Mouse (Mus musculus): Measurements from ENCODE around the gene Polr3gl. TPM values are rescaled to one million over a fixed set of nuclear protein-coding genes. Genes with fewer than 3 reads are reported as not detected.

The Polr3gl gene
- polyA plus RNA-seq, 2 experiments: 11.9 to 51.7 TPM

- no peak for TF ChIP-seq POLR2A (IDR thresholded peaks at IDR 0.05; ENCODE audit: borderline replicate concordance, extremely low read depth, insufficient read depth, insufficient read length)
- Histone ChIP-seq H3K27ac (replicated peaks; ENCODE audit: low read depth, low read length) (no peak overlapping the region), H3K9me3 (ENCODE audit: control insufficient read depth, low read length) (no peaks in the 10 kb centered on the region), H3K9ac (ENCODE audit: low read depth, low read length, severe bottlenecking) (no peak overlapping the region), H3K4me3 (replicated peaks; ENCODE audit: low read length) (no peak overlapping the region), H3K27me3 (ENCODE audit: control insufficient read depth, insufficient read depth, low read length) (no peaks in the 10 kb centered on the region), H3K4me2 (replicated peaks; ENCODE audit: low read depth, low read length, severe bottlenecking) (no peak overlapping the region), H3K36me3 (ENCODE audit: control insufficient read depth, insufficient read depth, low read length) (no peaks in the 10 kb centered on the region), H3K4me1 (ENCODE audit: control insufficient read depth, insufficient read depth, low read length) (peaks cover 1% of the 10 kb centered on the region)
- no peak for DNase-seq (ENCODE audit: low spot score)
- 82% methylated on average over 2 of the region's 2 CpGs for WGBS
- no peak for ATAC-seq (ENCODE audit: low FRiP score, low read depth)
Observed at GRCm38 (mm10) chr3:96571336-96571735, 22.6 kb downstream of the Polr3gl start.

GRCm38 (mm10) chr3:96570643-96571042 lies 23.3 kb downstream of the Polr3gl start:
- H3K4me2 ChIP-seq (replicated peaks; ENCODE audit: low read depth, low read length, severe bottlenecking): no peak overlapping the region
- TF ChIP-seq POLR2A (IDR thresholded peaks at IDR 0.05; ENCODE audit: borderline replicate concordance, extremely low read depth, insufficient read depth, insufficient read length): no peak
- H3K4me3 ChIP-seq (replicated peaks; ENCODE audit: low read length): no peak overlapping the region
- no peak overlapping the region for H3K27ac ChIP-seq (replicated peaks; ENCODE audit: low read depth, low read length)
- no peaks in the 10 kb centered on the region for H3K9me3 ChIP-seq (ENCODE audit: control insufficient read depth, low read length)
- no peaks in the 10 kb centered on the region for H3K27me3 ChIP-seq (ENCODE audit: control insufficient read depth, insufficient read depth, low read length)
- WGBS: 75% methylated on average over 7 of the region's 7 CpGs
- ATAC-seq (ENCODE audit: low FRiP score, low read depth): no peak
- no peaks in the 10 kb centered on the region for H3K36me3 ChIP-seq (ENCODE audit: control insufficient read depth, insufficient read depth, low read length)
- no peak for DNase-seq (ENCODE audit: low spot score)
- no peaks in the 10 kb centered on the region; the same call in 1 of the 2 replicates for H3K4me1 ChIP-seq (ENCODE audit: control insufficient read depth, insufficient read depth, low read length)
- H3K9ac ChIP-seq (ENCODE audit: low read depth, low read length, severe bottlenecking): no peak overlapping the region

GRCm38 (mm10) chr3:96569966-96570605 lies 23.9 kb downstream of the Polr3gl start:
- Histone ChIP-seq H3K4me3 (replicated peaks; ENCODE audit: low read length) (no peak overlapping the region), H3K27ac (replicated peaks; ENCODE audit: low read depth, low read length) (no peak overlapping the region), H3K27me3 (ENCODE audit: control insufficient read depth, insufficient read depth, low read length) (no peaks in the 10 kb centered on the region), H3K9ac (ENCODE audit: low read depth, low read length, severe bottlenecking) (no peak overlapping the region), H3K4me2 (replicated peaks; ENCODE audit: low read depth, low read length, severe bottlenecking) (no peak overlapping the region), H3K4me1 (ENCODE audit: control insufficient read depth, insufficient read depth, low read length) (no peaks in the 10 kb centered on the region; the same call in 1 of the 2 replicates), H3K9me3 (ENCODE audit: control insufficient read depth, low read length) (no peaks in the 10 kb centered on the region), H3K36me3 (ENCODE audit: control insufficient read depth, insufficient read depth, low read length) (no peaks in the 10 kb centered on the region)
- 89% methylated on average over 11 of the region's 11 CpGs for WGBS
- no peak for TF ChIP-seq POLR2A (IDR thresholded peaks at IDR 0.05; ENCODE audit: borderline replicate concordance, extremely low read depth, insufficient read depth, insufficient read length)
- DNase-seq (ENCODE audit: low spot score) (no peak), ATAC-seq (ENCODE audit: low FRiP score, low read depth) (no peak)

GRCm38 (mm10) chr3:96569506-96569905 lies 24.5 kb downstream of the Polr3gl start:
- ATAC-seq (ENCODE audit: low FRiP score, low read depth): no peak
- 88% methylated on average over 13 of the region's 13 CpGs for WGBS

GRCm38 (mm10) chr3:96568605-96569004 lies 25.4 kb downstream of the Polr3gl start:
- Histone ChIP-seq H3K9me3 (ENCODE audit: control insufficient read depth, low read length) (no peaks in the 10 kb centered on the region), H3K27me3 (ENCODE audit: control insufficient read depth, insufficient read depth, low read length) (no peaks in the 10 kb centered on the region), H3K36me3 (ENCODE audit: control insufficient read depth, insufficient read depth, low read length) (no peaks in the 10 kb centered on the region), H3K4me2 (replicated peaks; ENCODE audit: low read depth, low read length, severe bottlenecking) (no peak overlapping the region), H3K4me3 (replicated peaks; ENCODE audit: low read length) (no peak overlapping the region), H3K27ac (replicated peaks; ENCODE audit: low read depth, low read length) (no peak overlapping the region), H3K4me1 (ENCODE audit: control insufficient read depth, insufficient read depth, low read length) (peaks cover 8% of the 10 kb centered on the region), H3K9ac (ENCODE audit: low read depth, low read length, severe bottlenecking) (no peak overlapping the region)
- no peak for TF ChIP-seq POLR2A (IDR thresholded peaks at IDR 0.05; ENCODE audit: borderline replicate concordance, extremely low read depth, insufficient read depth, insufficient read length)
- WGBS: 80% methylated on average over 8 of the region's 8 CpGs
- ATAC-seq (ENCODE audit: low FRiP score, low read depth) (no peak), DNase-seq (ENCODE audit: low spot score) (no peak)

More at GRCm38 (mm10) chr3:96569506-96569905, 24.5 kb downstream of the Polr3gl start:
- Histone ChIP-seq H3K4me1 (ENCODE audit: control insufficient read depth, insufficient read depth, low read length) (peaks cover 2% of the 10 kb centered on the region), H3K27ac (replicated peaks; ENCODE audit: low read depth, low read length) (no peak overlapping the region), H3K36me3 (ENCODE audit: control insufficient read depth, insufficient read depth, low read length) (no peaks in the 10 kb centered on the region), H3K4me3 (replicated peaks; ENCODE audit: low read length) (no peak overlapping the region), H3K4me2 (replicated peaks; ENCODE audit: low read depth, low read length, severe bottlenecking) (no peak overlapping the region), H3K27me3 (ENCODE audit: control insufficient read depth, insufficient read depth, low read length) (no peaks in the 10 kb centered on the region), H3K9me3 (ENCODE audit: control insufficient read depth, low read length) (no peaks in the 10 kb centered on the region), H3K9ac (ENCODE audit: low read depth, low read length, severe bottlenecking) (no peak overlapping the region)
- no peak for DNase-seq (ENCODE audit: low spot score)
- no peak for TF ChIP-seq POLR2A (IDR thresholded peaks at IDR 0.05; ENCODE audit: borderline replicate concordance, extremely low read depth, insufficient read depth, insufficient read length)
